Mouse (Mus musculus) testis, adult 10 weeks (tissue): ENCODE results near the gene Ndc80. TPM values are rescaled to one million over a fixed set of nuclear protein-coding genes. Genes with fewer than 3 reads are reported as not detected.

ENCODE experiments used
- polyA plus RNA-seq: library from polyadenylated mRNA; stranded (reverse); fragments of 350-450 nt; fragmentation: Illumina TruSeq; extraction: RNeasy Lipid Tissue Mini Kit (QIAGEN cat#74804); gene quantifications from one replicate; pipeline ENCODE4 v1.2.3, GENCODE M21; 2014; ENCODE audit warnings: low read depth, low replicate concordance

Gene Ndc80
- 59.8 TPM for polyA plus RNA-seq

DNA sequence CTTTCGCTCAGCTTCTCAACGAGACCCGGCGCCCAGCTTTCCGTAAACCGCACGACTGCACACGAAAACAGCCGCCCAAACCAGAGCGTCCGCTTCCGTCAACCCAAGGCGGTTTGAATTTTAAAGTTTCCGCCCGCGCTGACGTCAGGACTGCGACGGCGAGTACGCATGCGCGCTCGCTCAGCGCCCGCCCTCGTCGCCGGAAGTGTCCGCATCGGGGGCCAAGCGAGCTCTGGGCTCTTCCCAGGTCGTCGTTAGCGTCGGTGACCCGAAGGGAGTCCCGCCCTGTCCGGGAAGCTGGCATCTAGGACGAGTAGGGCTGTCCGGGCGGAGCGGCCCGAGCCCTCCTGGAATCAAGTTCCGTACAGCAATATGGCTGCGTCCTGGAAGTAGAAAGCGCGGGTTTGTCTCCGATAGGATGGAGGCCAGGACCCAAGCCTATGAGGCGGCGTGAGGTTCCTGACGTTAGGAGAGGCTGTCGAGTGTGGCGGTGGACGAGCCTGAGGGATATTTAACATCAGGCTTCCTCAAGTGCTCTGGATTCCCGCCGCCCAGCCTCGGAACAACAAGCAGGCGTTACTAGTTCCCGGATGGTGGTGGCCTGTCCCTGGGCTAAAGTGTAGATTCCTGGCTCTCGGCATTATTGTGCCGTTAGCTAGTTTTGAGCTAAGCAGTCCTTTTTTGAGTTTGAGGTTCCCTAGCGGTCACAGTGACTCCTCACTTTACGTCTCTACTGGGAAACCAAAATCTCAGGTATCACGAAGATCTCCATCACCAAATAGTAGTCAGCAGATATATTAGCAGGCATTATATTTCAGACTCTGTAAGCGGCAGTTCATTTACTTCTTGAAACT, at the start of gene Ndc80:
Ndc80 (minus strand) TSS at position 147 of the 854 bp plus-strand sequence.

GRCm38 (mm10) chr17:71551757-71552451, 25.2 kb upstream of the Ndc80 start, which contains the start of gene Spdya:
Gene Spdya, plus strand, starts transcription at chr17:71552061.

DNA sequence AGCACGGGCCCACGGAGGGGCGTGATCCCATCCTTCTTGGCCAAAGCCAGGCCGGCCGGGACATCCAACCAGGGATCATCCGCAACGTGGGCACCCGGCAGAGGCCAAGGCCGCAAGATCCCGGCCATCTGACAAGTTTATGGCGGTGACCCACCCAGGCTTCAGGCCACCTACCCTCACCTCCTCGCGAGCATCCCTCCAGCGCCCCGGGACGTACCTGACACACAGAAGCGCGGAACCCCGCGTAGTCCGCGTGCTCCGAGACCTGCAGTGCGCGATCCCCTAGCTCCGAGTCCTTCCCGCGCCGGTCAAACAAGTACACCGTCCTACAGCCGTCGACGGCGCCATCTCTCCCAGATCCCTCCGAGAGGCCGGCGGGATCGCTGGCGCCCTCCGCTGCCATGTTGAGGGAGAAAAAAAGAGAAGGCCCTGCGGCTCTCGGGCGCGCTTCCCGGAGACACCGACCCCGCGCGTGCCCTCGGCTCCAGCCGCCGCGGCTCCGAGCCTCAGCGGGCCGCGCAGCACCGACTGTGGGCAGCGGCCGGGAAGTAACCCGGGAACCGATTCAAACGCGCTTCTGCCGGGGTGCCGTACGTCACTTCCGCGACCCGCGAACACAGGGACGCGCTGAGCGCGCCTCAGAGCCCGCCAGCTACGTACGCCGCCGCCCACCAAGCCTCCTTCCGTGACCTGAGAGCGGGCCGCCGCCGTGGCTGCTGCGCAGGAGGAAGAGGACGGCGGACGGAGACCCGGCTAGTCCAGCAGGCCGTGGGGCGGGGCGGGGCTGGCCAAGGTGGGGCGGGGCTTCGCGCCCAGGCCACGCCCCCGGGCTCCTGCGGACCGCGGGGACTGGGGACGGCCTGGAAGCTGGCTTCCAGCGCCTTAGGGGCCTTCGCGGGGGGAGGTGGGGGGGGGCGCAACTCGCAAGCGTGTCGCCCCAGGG, 51.6 kb downstream of the Ndc80 start, which contains the start of gene Smchd1:
Smchd1 (minus strand) TSS at position 582 of the 943 bp plus-strand sequence.

DNA sequence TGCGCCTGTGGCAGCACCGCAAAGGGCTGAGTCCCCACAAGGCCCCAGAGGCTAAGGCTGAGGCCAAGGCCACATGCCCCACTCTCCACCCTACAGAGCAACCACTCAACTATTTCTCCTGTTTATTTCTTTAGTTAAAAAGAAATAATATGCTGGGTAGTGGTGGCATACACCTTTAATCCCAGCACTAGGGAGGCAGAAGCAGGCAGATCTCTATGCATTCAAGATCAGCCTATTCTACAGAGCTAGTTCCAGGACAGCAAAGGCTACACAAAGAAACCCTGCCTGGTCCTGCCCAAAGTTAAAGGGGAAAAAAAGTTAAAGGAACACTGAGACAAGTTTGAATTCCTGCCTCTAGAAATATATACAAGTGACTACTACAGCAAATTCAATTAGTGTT, 66.8 kb downstream of the Ndc80 start, which contains the start of gene Gm4707:
Gm4707 (minus strand) TSS at position 101 of the 400 bp plus-strand sequence.

Other genes with a start within 250 kb of the Ndc80 start
- 9.2 TPM for gene Emilin2, start 214.9 kb downstream of the Ndc80 start, polyA plus RNA-seq
- gene Gm4707, start 66.9 kb downstream of the Ndc80 start, polyA plus RNA-seq, result 0.24 TPM
- gene Smchd1, start 51.5 kb downstream of the Ndc80 start, polyA plus RNA-seq, result 39.3 TPM
- 265 TPM for gene Spdya, start 25.2 kb upstream of the Ndc80 start, polyA plus RNA-seq
- gene Wdr43, start 89.0 kb upstream of the Ndc80 start, polyA plus RNA-seq, result 45.0 TPM
- 0.22 TPM for gene Togaram2, start 146.4 kb upstream of the Ndc80 start, polyA plus RNA-seq
- gene Pcare, start 226.0 kb upstream of the Ndc80 start, polyA plus RNA-seq, result 0.78 TPM
- gene Clip4, start 241.6 kb upstream of the Ndc80 start, polyA plus RNA-seq, result 1,131 TPM